Comparison of ENCODE assay signal across 16 mouse cellular contexts in the genomic region with DNA sequence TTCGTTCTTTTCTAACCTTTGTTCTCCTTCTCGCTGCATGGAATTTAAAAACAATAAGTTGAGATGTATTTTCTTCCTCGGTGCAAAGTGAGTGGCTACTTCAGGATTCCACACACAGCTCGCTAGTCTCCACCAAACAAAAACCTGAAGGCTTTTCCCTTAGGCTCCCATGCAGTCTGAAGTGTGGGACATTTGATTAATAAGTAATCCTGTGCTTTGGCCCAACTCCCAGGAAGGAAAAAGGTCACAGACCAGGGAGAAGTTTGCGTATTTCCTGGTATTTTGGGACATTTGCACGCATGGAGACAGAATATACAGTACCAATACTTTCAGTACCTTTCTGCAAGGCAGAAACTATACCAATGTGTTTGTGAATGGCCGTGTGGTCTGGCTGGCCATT.
A peak's percentile ranks its signal among the peaks of the same experiment; 100 is the strongest.
DNase-seq lines count a peak whose midpoint lies in the region; ATAC-seq and TF ChIP-seq lines count a peak whose summit lies in the region.
"Had no signal": no experiment of that assay in that cellular context is flagged by ENCODE, and none has a peak within 500 bp of the region (broad histone marks: within the 10 kb centered on the region; RNA-seq: fewer than 3 reads in every experiment).

No protein-coding gene starts in this region.

- peaks cover 2% of the 10 kb centered on the region; the same call in 1 of the 2 replicates for H3K4me1 ChIP-seq in intestine, postnatal 0 days (replicated peaks; ENCODE audit: control insufficient read depth, insufficient read depth, low read length)
- H3K4me1 ChIP-seq: embryonic facial prominence, embryonic 12.5 days had no signal

- peak overlapping the region; percentile 60; the same call in 1 of the 2 replicates for H3K27ac ChIP-seq in intestine, postnatal 0 days (ENCODE audit: low read depth, low read length)
- H3K27ac ChIP-seq: embryonic facial prominence, embryonic 12.5 days; midbrain, embryonic 10.5 days; neural tube, embryonic 12.5 days had no signal

- H3K4me3 ChIP-seq in intestine, postnatal 0 days (ENCODE audit: low read depth, low read length), result no peak overlapping the region
- H3K4me3 ChIP-seq: embryonic facial prominence, embryonic 12.5 days; midbrain, embryonic 10.5 days; neural tube, embryonic 12.5 days had no signal

- peak; percentile 74 to 83 for DNase-seq in kidney, adult 8-10 months
- no peak for DNase-seq in kidney, adult 18-20 months
- no peak for DNase-seq in Patski (ENCODE audit: low read depth, low spot score)
- peak; percentile 68 to 87 for DNase-seq in kidney, postnatal 36 days
- no peak for DNase-seq in left cerebral cortex, adult 9 months (ENCODE audit: low spot score in 2 of 2)
- DNase-seq in layer of hippocampus, adult 9-10 months (ENCODE audit: low spot score), result no peak
- DNase-seq in urinary bladder, postnatal 10 days (ENCODE audit: low spot score), result no peak
- DNase-seq: cerebellum, adult 8-10 months; forebrain, postnatal 0 days; left cerebral cortex, postnatal 4 days; thymus, postnatal 36 days had no signal

- TF ChIP-seq CTCF in Patski (IDR thresholded peaks at IDR 0.05), result no peak
- TF ChIP-seq CTCF in intestine, postnatal 0 days (IDR thresholded peaks at IDR 0.05; ENCODE audit: low read depth), result no peak

- CTCF ChIA-PET in Patski (lab: Charles Lee), result no interaction called here

- peak; percentile 69 for ATAC-seq in Patski
- no peak for ATAC-seq in intestine, postnatal 0 days
- ATAC-seq: forebrain, postnatal 0 days; hindbrain, embryonic 16.5 days had no signal

- H3K36me3 ChIP-seq in intestine, postnatal 0 days (ENCODE audit: control insufficient read depth, insufficient read depth), result no peaks in the 10 kb centered on the region
- H3K36me3 ChIP-seq: embryonic facial prominence, embryonic 12.5 days; midbrain, embryonic 10.5 days; neural tube, embryonic 12.5 days had no signal

- no peaks in the 10 kb centered on the region for H3K9me3 ChIP-seq in intestine, postnatal 0 days (ENCODE audit: control insufficient read depth)
- H3K9me3 ChIP-seq: embryonic facial prominence, embryonic 12.5 days; midbrain, embryonic 10.5 days; neural tube, embryonic 12.5 days had no signal

- no peaks in the 10 kb centered on the region for H3K27me3 ChIP-seq in Patski
- no peaks in the 10 kb centered on the region for H3K27me3 ChIP-seq in intestine, postnatal 0 days (replicated peaks; ENCODE audit: control insufficient read depth, insufficient read depth, low read length)
- H3K27me3 ChIP-seq: embryonic facial prominence, embryonic 12.5 days; neural tube, embryonic 12.5 days had no signal

- 31% methylated on average over 7 of the region's 7 CpGs for whole genome bisulfite sequencing in intestine, postnatal 0 days

- H3K4me2 ChIP-seq in intestine, postnatal 0 days (replicated peaks; ENCODE audit: low read depth), result no peak overlapping the region
- H3K4me2 ChIP-seq: embryonic facial prominence, embryonic 12.5 days; neural tube, embryonic 12.5 days had no signal

- no peak overlapping the region for H3K9ac ChIP-seq in intestine, postnatal 0 days (ENCODE audit: low read depth, low read length)
- H3K9ac ChIP-seq: embryonic facial prominence, embryonic 12.5 days; forebrain, postnatal 0 days; neural tube, embryonic 12.5 days had no signal

- POLR2A ChIA-PET in Patski (lab: Charles Lee), result interaction anchor here (0.7 kb wide), 1 partner anchor 13 kb away, joined by 3 read pairs; no protein-coding TSS in a partner anchor

- in situ Hi-C loops in Patski (cut with MboI; ENCODE audit: low pct_unique_long_range_greater_than_20kb), result no loop called here

Comparison
In these comparisons a context has a peak if more than half of its experiments do, and no peak if none do; other contexts are left out.
1. DNase-seq: peak in kidney, adult 8-10 months (2 of 2) and kidney, postnatal 36 days (2 of 2); none in kidney, adult 18-20 months (single experiment), Patski (single experiment), left cerebral cortex, adult 9 months (0 of 2), layer of hippocampus, adult 9-10 months (single experiment) and urinary bladder, postnatal 10 days (single experiment).